Mouse (Mus musculus) myocyte (in vitro differentiated cells): ENCODE data around the gene Ktn1. TPM values are rescaled to one million over a fixed set of nuclear protein-coding genes. Genes with fewer than 3 reads are reported as not detected.

Source experiments
- H3K27me3 ChIP-seq: one replicate; pipeline ENCODE4 v1.6.1; 2011; ENCODE audit not compliant: control insufficient read depth, insufficient read depth, insufficient read length
- H3K36me3 ChIP-seq: one replicate; pipeline ENCODE4 v1.6.1; 2011; ENCODE audit not compliant: control insufficient read depth, insufficient read depth
- H3K4me2 ChIP-seq: one replicate; pipeline ENCODE4 v1.6.1; 2011; ENCODE audit warnings: low read depth, control low read depth
- H3K4me3 ChIP-seq: one replicate; pipeline ENCODE4 v1.5.1; 2011; ENCODE audit warnings: mild to moderate bottlenecking, control low read depth, moderate library complexity
- H3K79me2 ChIP-seq: one replicate; pipeline ENCODE4 v1.6.1; 2011; ENCODE audit not compliant: control insufficient read depth, insufficient read depth
- H3ac ChIP-seq: one replicate; pipeline ENCODE4 v1.6.1; 2011; ENCODE audit not compliant: control insufficient read depth, insufficient read length
- CEBPB ChIP-seq: IDR thresholded peaks from 2 replicates; pipeline ENCODE4 v1.6.1; 2011; ENCODE audit warnings: mild to moderate bottlenecking, moderate library complexity; ENCODE audit not compliant: poor library complexity, insufficient read depth, severe bottlenecking
- E2F4 ChIP-seq: IDR thresholded peaks from one replicate; pipeline ENCODE4 v1.6.1; 2011; ENCODE audit warnings: mild to moderate bottlenecking, control low read depth, moderate library complexity; ENCODE audit not compliant: insufficient read depth
- MAX ChIP-seq: IDR thresholded peaks from one replicate; pipeline ENCODE4 v1.6.1; 2011; ENCODE audit warnings: low read depth, mild to moderate bottlenecking, control low read depth
- MYOD1 ChIP-seq, 3 experiments: IDR thresholded peaks; one replicate each; pipeline ENCODE4 v1.6.1; 2011; ENCODE audit warnings: control low read depth in 2 of 3, low read depth in 2 of 3, mild to moderate bottlenecking in 2 of 3, moderate library complexity in 1 of 3; ENCODE audit not compliant: insufficient read length in 2 of 3, control insufficient read depth in 1 of 3
- MYOG ChIP-seq, 3 experiments: IDR thresholded peaks; one replicate each; pipeline ENCODE4 v1.6.1; 2011; ENCODE audit warnings: control low read depth in 2 of 3, low read depth in 2 of 3, mild to moderate bottlenecking in 2 of 3; ENCODE audit not compliant: insufficient read length in 2 of 3, control insufficient read depth in 1 of 3, insufficient read depth in 1 of 3
- POLR2A ChIP-seq: IDR thresholded peaks from one replicate; pipeline ENCODE4 v1.6.1; 2011; ENCODE audit warnings: low read depth, mild to moderate bottlenecking, control low read depth, moderate library complexity; ENCODE audit not compliant: insufficient read length
- POLR2AphosphoS2 ChIP-seq: IDR thresholded peaks from one replicate; pipeline ENCODE4 v1.6.1; 2011; ENCODE audit warnings: low read depth, control low read depth; ENCODE audit not compliant: insufficient read length
- REST ChIP-seq: IDR thresholded peaks from one replicate; pipeline ENCODE4 v1.6.1; 2011; ENCODE audit warnings: mild to moderate bottlenecking, control low read depth, moderate library complexity; ENCODE audit not compliant: insufficient read depth, insufficient read length
- SRF ChIP-seq: IDR thresholded peaks from one replicate; pipeline ENCODE4 v1.6.1; 2011; ENCODE audit warnings: low read depth; ENCODE audit not compliant: control insufficient read depth, insufficient read length
- TCF12 ChIP-seq: IDR thresholded peaks from one replicate; pipeline ENCODE4 v1.6.1; 2011; ENCODE audit warnings: mild to moderate bottlenecking, control low read depth; ENCODE audit not compliant: poor library complexity, insufficient read depth, severe bottlenecking
- TCF3 ChIP-seq: IDR thresholded peaks from one replicate; pipeline ENCODE4 v1.6.1; 2011; ENCODE audit warnings: low read depth, control low read depth; ENCODE audit not compliant: insufficient read length
- USF1 ChIP-seq: IDR thresholded peaks from one replicate; pipeline ENCODE4 v1.6.1; 2011; ENCODE audit warnings: low read depth, mild to moderate bottlenecking, control low read depth, moderate library complexity
- polyA plus RNA-seq: library from polyadenylated mRNA; unstranded; fragments of >200 nt; fragmentation: generic; extraction: Trizol; gene quantifications from one replicate; pipeline ENCODE4 v1.2.1, GENCODE M21; 2012; ENCODE audit warnings: missing spikeins

Gene Ktn1
- polyA plus RNA-seq, 1 experiment, result 16.8 TPM

DNA sequence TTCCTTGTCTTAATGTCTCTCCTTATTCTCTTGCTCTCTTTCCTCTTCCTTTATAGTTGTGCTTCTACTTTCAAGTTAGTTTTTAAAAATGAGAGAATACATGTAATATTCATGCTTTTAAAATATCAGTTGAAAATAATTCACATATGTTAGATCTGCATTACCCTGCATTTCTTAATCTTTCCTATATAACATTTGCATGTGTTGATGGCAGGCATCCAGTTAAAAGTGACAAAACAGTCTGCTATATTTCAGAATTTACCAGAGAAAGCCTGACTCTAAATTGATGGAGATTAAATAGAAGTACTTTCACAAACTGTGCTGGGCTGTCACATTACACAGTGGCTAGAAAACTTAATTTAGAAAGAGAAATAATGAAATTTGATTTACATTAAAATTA lies 19.8 kb downstream of the Ktn1 start:
- TF ChIP-seq REST (no peak), TCF3 (no peak), MYOD1 (IDR thresholded peaks at IDR 0.05; ENCODE audit: control insufficient read depth in 1 of 3, insufficient read length in 2 of 3, low read depth in 2 of 3) (no peak), SRF (no peak), POLR2AphosphoS2 (no peak), MYOG (IDR thresholded peaks at IDR 0.05; ENCODE audit: control insufficient read depth in 1 of 3, insufficient read depth in 1 of 3, insufficient read length in 2 of 3, low read depth in 2 of 3) (no peak), CEBPB (no peak), E2F4 (no peak), TCF12 (no peak), MAX (no peak)
- H3K4me3 ChIP-seq, result no peak overlapping the region
- peaks cover 17% of the 10 kb centered on the region for H3K36me3 ChIP-seq
- H3K79me2 ChIP-seq, result peaks cover 11% of the 10 kb centered on the region
- H3K4me2 ChIP-seq, result no peak overlapping the region
- no peaks in the 10 kb centered on the region for H3K27me3 ChIP-seq
- H3ac ChIP-seq, result no peak overlapping the region

DNA sequence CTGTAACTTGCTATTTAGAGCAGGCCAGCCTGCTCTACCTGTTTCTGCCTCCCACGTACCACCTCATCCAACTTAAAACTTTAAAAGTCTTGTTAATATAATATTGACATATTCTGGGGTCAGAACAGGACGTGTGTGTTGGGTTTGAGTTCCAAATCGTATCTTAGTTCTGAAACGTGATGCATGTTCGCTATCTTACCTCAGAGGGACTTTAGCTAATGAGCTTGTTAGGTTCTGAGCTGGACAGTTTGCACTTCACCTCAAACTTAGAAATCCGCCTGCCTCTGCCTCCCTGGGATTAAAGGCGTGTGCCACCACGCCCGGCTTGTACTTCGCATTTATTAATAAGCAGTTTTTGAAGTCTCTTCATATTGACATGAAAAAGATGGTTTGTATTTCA lies 34.6 kb downstream of the Ktn1 start:
- Histone ChIP-seq H3K4me3 (no peak overlapping the region), H3K27me3 (no peaks in the 10 kb centered on the region), H3K36me3 (peaks cover 70% of the 10 kb centered on the region), H3K4me2 (no peak overlapping the region), H3ac (no peak overlapping the region), H3K79me2 (no peaks in the 10 kb centered on the region)
- TF ChIP-seq CEBPB (no peak), POLR2AphosphoS2 (no peak), E2F4 (no peak), REST (no peak), MAX (no peak), TCF3 (no peak), SRF (no peak), MYOG (IDR thresholded peaks at IDR 0.05; ENCODE audit: control insufficient read depth in 1 of 3, insufficient read depth in 1 of 3, insufficient read length in 2 of 3, low read depth in 2 of 3) (no peak)

DNA sequence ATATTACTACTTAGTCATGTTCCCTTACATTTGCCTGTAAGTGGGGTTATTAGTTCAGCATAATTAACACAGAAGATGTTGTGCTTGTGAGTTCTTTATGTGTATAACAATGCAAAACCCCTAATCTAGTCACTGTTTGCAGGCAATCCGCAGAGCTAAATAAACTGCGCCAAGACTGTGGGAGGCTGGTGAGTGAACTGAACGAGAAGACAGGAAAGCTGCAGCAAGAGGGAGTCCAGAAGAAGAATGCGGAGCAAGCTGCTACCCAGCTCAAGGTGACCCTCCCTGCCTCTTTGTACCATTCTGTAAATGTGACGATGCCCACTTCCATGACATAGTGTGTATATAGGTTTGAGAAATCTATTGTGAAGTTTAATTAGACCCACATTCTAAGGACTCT lies 36.3 kb downstream of the Ktn1 start:
- Histone ChIP-seq H3K36me3 (peaks cover 79% of the 10 kb centered on the region), H3K4me2 (no peak overlapping the region), H3K27me3 (no peaks in the 10 kb centered on the region), H3ac (no peak overlapping the region), H3K79me2 (no peaks in the 10 kb centered on the region), H3K4me3 (no peak overlapping the region)
- TF ChIP-seq SRF (no peak), USF1 (no peak), REST (no peak), E2F4 (no peak), MYOG (IDR thresholded peaks at IDR 0.05; ENCODE audit: control insufficient read depth in 1 of 3, insufficient read depth in 1 of 3, insufficient read length in 2 of 3, low read depth in 2 of 3) (no peak), POLR2AphosphoS2 (no peak), MYOD1 (IDR thresholded peaks at IDR 0.05; ENCODE audit: control insufficient read depth in 1 of 3, insufficient read length in 2 of 3, low read depth in 2 of 3) (no peak), TCF3 (no peak), MAX (no peak), CEBPB (no peak), TCF12 (no peak), POLR2A (no peak)

DNA sequence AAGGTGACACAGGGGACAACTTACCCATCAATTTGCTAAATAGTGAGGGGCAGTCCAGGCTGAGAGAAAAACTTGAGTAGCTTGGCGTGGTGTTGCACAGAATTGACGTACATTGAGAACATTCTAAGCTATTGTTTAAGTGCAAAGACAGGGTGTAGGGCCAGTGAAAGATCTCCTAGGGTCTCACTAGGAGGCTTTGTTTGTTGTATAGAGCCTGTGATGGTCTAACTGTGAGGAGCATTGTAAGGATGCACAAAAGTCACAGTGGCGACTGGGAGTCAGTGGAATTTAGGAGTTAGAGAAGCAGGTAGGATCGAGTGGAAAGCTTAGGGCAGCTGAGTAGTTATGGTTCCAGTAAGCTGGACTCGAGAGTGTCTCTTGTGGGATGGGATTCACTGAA lies 50.9 kb downstream of the Ktn1 start:
- Histone ChIP-seq H3ac (no peak overlapping the region), H3K4me2 (no peak overlapping the region), H3K36me3 (peaks cover 41% of the 10 kb centered on the region), H3K79me2 (no peaks in the 10 kb centered on the region), H3K27me3 (no peaks in the 10 kb centered on the region), H3K4me3 (no peak overlapping the region)
- TF ChIP-seq CEBPB (no peak), TCF12 (no peak), E2F4 (no peak), SRF (no peak), MYOD1 (IDR thresholded peaks at IDR 0.05; ENCODE audit: control insufficient read depth in 1 of 3, insufficient read length in 2 of 3, low read depth in 2 of 3) (no peak), MYOG (IDR thresholded peaks at IDR 0.05; ENCODE audit: control insufficient read depth in 1 of 3, insufficient read depth in 1 of 3, insufficient read length in 2 of 3, low read depth in 2 of 3) (no peak), REST (no peak), POLR2A (no peak), POLR2AphosphoS2 (no peak), MAX (no peak), TCF3 (no peak), USF1 (no peak)

DNA sequence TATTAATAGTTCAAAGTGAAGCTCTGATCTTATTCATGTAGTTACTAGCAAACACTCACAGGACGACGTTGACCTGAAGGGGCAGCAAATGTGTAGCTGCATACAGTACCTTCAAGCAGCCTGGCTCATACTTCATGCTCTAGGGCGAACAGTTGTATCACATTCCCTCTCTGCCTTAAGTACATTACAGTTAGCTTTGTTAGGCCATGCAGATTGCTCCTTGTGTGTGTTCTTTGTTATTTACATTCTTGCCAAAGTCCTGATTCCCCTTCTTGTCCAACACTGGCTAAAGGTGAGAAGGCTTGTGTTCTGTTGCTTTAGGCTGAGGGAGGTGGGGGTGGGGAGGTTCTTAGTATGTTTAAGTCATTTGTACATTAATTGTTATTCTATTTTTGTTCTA lies 61.3 kb downstream of the Ktn1 start:
- H3K79me2 ChIP-seq, result no peaks in the 10 kb centered on the region
- no peak overlapping the region for H3K4me3 ChIP-seq
- no peak overlapping the region for H3K4me2 ChIP-seq
- peaks cover 64% of the 10 kb centered on the region for H3K36me3 ChIP-seq
- TF ChIP-seq TCF12 (no peak), TCF3 (no peak), MAX (no peak), MYOG (IDR thresholded peaks at IDR 0.05; ENCODE audit: control insufficient read depth in 1 of 3, insufficient read depth in 1 of 3, insufficient read length in 2 of 3, low read depth in 2 of 3) (no peak), SRF (no peak), CEBPB (no peak), E2F4 (no peak), USF1 (no peak)
- no peak overlapping the region for H3ac ChIP-seq
- no peaks in the 10 kb centered on the region for H3K27me3 ChIP-seq
